Mouse (Mus musculus) forebrain, embryonic 10.5 days (tissue): ENCODE measurements around the gene Foxn2. TPM values are rescaled to one million over a fixed set of nuclear protein-coding genes. Genes with fewer than 3 reads are reported as not detected.

Source experiments
- DNase-seq: peaks from one replicate; pipeline ENCODE4 v3.0.0-alpha.2; 2017; ENCODE audit warnings: low spot score; ENCODE audit errors: extremely low spot score
- H3K27ac ChIP-seq: fragments of 300-500 bp; sonication (generic); 2 replicates; pipeline ENCODE4 v1.5.1; 2016; ENCODE audit warnings: mild to moderate bottlenecking
- H3K27me3 ChIP-seq: fragments of 300-500 bp; sonication (generic); 2 replicates; pipeline ENCODE4 v1.6.1; 2016; ENCODE audit warnings: mild to moderate bottlenecking; ENCODE audit not compliant: poor library complexity, severe bottlenecking
- H3K36me3 ChIP-seq: fragments of 300-500 bp; sonication (generic); replicated peaks from 2 replicates; pipeline ENCODE4 v1.6.1; 2016; ENCODE audit warnings: mild to moderate bottlenecking, moderate library complexity
- H3K4me1 ChIP-seq: fragments of 300-500 bp; sonication (generic); 2 replicates; pipeline ENCODE4 v1.6.1; 2016
- H3K4me3 ChIP-seq: fragments of 300-500 bp; sonication (generic); 2 replicates; pipeline ENCODE4 v1.5.1; 2016; ENCODE audit warnings: mild to moderate bottlenecking, moderate library complexity
- H3K9me3 ChIP-seq: fragments of 300-500 bp; sonication (generic); 2 replicates; pipeline ENCODE4 v1.6.1; 2016; ENCODE audit warnings: mild to moderate bottlenecking, moderate library complexity
- WGBS: fragments of 180-500 bp; shearing (Covaris S2); methylation state at CpG from one replicate; pipeline ENCODE4 v1.1.7; 2016; 5-methylcytosine and 5-hydroxymethylcytosine counted together
- polyA plus RNA-seq: library from polyadenylated mRNA; unstranded; fragments of >200 nt; fragmentation: Nextera tagmentation; extraction: Ambion mirVana; gene quantifications from 2 replicates; pipeline ENCODE4 v1.2.1, GENCODE M21; 2016

Gene Foxn2
- 14.3 and 14.5 TPM in 2 replicates for polyA plus RNA-seq

DNA sequence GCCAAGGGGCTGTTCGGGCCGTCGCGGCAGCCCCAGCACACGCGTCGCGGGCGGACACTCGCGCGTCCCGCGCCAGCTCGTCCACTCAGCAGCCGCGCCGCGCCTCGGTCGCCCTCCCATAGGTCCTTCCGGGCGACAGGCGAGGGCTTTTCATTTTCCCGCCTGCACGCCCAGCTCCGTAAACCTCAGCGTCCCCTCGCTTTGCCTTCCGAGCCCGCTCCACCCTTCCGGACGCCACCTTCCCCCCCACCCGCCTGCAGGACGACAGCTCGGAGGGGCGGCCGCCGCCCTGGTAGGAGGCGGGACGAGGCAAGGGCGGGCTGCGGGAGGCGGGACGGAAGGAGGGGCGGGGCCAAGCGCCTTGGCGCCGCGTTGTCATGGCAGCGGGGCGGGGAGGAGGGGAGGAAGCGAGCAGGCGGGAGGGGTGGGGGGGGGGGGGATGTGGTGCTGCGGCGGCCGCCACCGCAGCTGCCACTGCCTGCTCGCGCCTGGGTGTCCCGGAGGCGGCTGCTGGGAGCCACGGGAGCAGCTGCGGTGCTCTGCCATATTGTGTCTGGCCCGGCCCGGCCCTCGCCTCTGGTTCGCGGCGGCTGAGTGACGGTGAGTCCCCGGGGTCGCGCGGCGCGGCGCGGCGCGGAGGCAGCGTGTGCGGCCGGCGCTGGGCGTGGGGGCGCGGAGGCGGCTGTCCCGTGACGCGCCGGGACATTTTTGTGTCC, at the start of gene Foxn2:
TSS of gene Foxn2 (plus strand) at position 427 of the 716 bp plus-strand sequence.
- H3K27ac ChIP-seq = peak within 1 kb of the TSS; percentile 97
- H3K4me3 ChIP-seq = peak within 1 kb of the TSS; percentile 91
- peaks cover 21% of the 10 kb centered on the region for H3K4me1 ChIP-seq
- no peaks in the 10 kb centered on the region for H3K9me3 ChIP-seq
- no peaks in the 10 kb centered on the region; the same call in 1 of the 2 replicates for H3K36me3 ChIP-seq
- WGBS = under 1% methylated on average over 82 of the region's 93 CpGs
- H3K27me3 ChIP-seq = peaks cover 16% of the 10 kb centered on the region
- DNase-seq = peak; percentile 95

DNA sequence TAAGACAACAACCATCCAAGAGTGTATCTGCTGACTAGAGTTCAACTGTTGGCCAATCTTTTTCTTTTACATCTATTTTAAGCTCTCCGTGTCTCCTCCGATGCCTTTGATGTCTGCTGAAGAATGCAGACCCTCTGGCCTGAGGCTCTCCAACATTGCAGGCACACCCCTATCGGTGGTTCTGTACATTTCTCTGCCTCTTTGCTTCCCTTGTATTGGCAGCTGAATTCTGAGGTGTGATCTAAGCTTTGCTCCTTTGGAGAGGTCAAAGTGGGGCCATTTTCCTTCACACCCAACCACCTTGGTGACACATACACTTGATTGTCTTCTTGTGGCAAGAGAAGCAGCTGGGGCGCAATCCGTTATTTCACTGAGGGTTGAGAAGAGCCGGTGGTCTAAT, 43.0 kb upstream of the Foxn2 start:
- Histone ChIP-seq H3K9me3 (no peaks in the 10 kb centered on the region), H3K4me3 (no peak overlapping the region), H3K4me1 (peaks cover 15% of the 10 kb centered on the region), H3K27me3 (peaks cover 19% of the 10 kb centered on the region), H3K27ac (no peak overlapping the region), H3K36me3 (no peaks in the 10 kb centered on the region)
- WGBS = 92% methylated on average over 6 of the region's 6 CpGs
- peak; percentile 6 for DNase-seq

DNA sequence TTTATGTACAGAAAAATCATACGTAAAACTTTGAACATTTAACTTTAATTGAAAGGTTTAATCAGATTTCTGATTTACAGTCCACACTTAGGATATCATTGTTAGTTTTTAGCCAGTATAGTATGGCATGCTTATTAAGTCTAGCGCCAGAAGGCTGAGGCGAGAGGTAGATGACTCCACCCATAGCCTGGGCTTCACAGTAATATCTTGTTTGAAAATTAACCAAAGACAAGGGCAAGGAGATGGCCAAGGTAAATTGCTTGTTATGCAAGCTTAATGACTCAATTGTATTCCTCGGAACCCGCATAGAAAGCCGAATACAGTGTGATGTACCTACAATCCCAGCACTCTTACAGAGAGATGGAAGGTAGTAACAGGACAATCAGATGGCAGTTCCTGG, 42.4 kb upstream of the Foxn2 start:
- peaks cover 25% of the 10 kb centered on the region for H3K27me3 ChIP-seq
- H3K4me3 ChIP-seq = no peak overlapping the region
- WGBS = 95% methylated on average over 6 of the region's 6 CpGs
- no peak for DNase-seq
- H3K36me3 ChIP-seq = no peaks in the 10 kb centered on the region
- no peak overlapping the region for H3K27ac ChIP-seq
- H3K9me3 ChIP-seq = no peaks in the 10 kb centered on the region
- H3K4me1 ChIP-seq = peaks cover 16% of the 10 kb centered on the region

DNA sequence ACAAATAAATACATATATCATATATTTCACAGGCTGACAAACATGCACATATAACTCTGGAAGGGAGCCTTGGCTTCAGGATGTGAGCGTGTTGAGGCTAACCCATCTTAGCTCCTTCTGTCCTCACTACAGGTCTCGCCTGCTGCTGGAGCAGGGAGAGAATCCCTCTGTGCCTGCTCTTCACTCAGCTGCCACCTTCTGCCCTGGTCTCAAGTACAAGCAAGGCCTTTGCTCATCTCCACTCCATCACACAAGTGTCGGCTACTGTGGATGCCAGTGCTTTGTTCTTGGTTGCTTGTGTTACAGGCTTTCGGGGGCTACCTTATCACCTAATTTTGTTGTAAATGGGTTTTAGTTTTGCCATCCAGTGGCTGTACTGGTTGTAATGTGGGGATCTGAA, 41.7 kb upstream of the Foxn2 start:
- WGBS = 88% methylated on average over 4 of the region's 4 CpGs
- peak; percentile 9 for DNase-seq
- peaks cover 32% of the 10 kb centered on the region for H3K27me3 ChIP-seq
- no peak overlapping the region for H3K27ac ChIP-seq
- no peak overlapping the region for H3K4me3 ChIP-seq
- H3K4me1 ChIP-seq = peaks cover 23% of the 10 kb centered on the region
- H3K36me3 ChIP-seq = no peaks in the 10 kb centered on the region
- H3K9me3 ChIP-seq = no peaks in the 10 kb centered on the region

DNA sequence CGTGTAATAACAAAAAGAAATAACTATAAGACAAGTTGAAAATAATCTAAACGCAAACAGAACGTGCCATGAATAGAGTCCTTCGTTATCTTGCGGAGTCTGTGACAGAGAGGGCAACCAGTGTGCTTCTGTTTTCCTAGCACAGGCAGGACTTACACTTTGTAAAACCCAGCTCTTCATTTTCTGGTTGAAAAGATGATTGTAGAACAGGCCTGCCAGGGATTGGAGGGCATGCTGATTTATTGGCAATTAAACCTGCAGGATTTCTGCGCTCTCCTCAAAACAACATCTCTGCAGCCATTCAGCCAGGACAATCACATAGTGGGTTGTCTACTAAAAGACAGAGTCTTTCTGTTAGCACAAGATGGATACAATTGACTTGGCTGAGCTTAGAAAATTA, 40.4 kb upstream of the Foxn2 start:
- no peak overlapping the region for H3K27ac ChIP-seq
- H3K4me3 ChIP-seq = no peak overlapping the region
- H3K4me1 ChIP-seq = peaks cover 36% of the 10 kb centered on the region
- DNase-seq = peak; percentile 13
- peaks cover 43% of the 10 kb centered on the region for H3K27me3 ChIP-seq
- no peaks in the 10 kb centered on the region for H3K36me3 ChIP-seq
- WGBS = 52% methylated on average over 6 of the region's 6 CpGs
- no peaks in the 10 kb centered on the region for H3K9me3 ChIP-seq

DNA sequence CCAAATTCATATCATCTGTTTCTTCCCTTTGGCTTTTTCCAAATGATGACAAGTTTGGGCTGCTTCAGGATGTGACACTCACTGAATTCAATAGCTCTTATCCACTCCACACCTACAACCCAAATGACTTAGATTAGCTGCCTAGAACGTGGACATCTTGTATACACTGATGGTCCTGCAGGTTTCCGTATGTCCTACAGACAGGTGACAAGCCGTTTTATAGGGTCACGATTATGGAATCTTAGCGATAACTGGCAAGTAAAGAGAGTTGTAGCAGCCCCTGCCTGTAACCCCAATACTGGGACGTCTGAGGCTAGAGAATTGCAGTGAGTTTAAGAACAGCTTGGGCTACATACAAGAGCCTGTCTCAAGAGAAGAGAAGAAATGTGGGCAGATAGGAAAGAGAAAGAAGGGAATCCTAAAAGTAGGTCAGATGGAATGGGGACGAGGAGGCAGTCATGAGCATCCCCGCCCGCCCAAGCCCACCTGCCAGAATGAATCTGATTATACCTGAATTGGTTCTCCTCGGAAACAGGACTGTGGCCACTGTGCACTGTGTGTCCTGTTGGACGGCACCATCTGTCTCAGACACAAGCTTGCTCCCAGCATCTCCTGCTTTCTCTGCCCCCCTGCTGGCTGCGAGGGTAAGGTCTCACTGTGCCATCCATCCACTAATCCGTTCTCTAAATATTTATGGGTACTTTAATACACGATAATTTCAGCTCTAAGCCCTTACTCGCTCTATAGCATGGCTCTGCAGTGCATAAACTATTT, 39.6 kb upstream of the Foxn2 start:
- peaks cover 50% of the 10 kb centered on the region for H3K27me3 ChIP-seq
- H3K4me1 ChIP-seq = peaks cover 38% of the 10 kb centered on the region
- no peak overlapping the region for H3K4me3 ChIP-seq
- H3K9me3 ChIP-seq = no peaks in the 10 kb centered on the region
- no peaks in the 10 kb centered on the region for H3K36me3 ChIP-seq
- no peak overlapping the region for H3K27ac ChIP-seq
- WGBS = 78% methylated on average over 15 of the region's 15 CpGs
- peak; percentile 12 for DNase-seq

DNA sequence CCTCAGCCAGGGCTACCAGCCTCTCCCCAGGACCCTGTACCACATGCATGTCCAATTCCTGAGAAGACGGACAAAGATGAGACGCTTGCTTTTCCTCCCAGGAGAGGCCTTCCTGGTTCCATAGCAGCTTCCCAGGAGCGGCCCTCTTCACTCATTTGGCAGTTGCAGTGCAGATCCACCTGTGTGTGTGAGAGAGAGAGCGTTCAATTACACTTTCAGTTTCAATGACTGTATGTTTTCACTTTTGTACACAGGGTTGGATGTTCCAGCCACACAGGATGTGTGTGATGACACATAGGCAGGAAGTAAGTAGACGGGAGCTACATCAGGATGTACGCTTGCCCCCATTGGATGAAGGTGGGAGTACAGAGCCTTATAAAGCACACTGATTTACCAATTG, 37.2 kb upstream of the Foxn2 start:
- no peaks in the 10 kb centered on the region for H3K36me3 ChIP-seq
- DNase-seq = peak; percentile 12
- H3K9me3 ChIP-seq = no peaks in the 10 kb centered on the region
- 86% methylated on average over 6 of the region's 6 CpGs for WGBS
- peaks cover 38% of the 10 kb centered on the region for H3K4me1 ChIP-seq
- H3K27ac ChIP-seq = no peak overlapping the region
- peaks cover 55% of the 10 kb centered on the region for H3K27me3 ChIP-seq
- no peak overlapping the region for H3K4me3 ChIP-seq

DNA sequence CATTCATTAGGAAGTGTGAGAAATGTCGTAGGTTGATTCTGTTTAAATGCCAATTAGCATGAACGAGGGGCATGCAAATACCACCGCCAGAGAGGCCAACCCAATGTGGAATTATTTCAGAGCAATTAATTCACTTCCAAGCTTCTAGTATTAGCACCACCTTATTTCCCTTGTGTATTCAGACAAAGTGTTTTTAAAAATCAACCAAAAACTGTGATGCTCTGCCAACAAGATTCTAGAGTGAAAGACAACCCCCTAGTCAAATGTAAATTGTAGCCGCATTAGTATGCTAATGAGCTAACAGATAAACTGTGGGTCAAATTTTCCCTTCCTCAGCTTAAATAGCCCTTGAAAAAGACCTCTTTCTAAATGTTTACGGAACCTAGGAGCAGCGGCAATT, 36.0 kb upstream of the Foxn2 start:
- Histone ChIP-seq H3K4me3 (peak overlapping the region; percentile 35), H3K4me1 (peaks cover 38% of the 10 kb centered on the region), H3K36me3 (no peaks in the 10 kb centered on the region), H3K9me3 (no peaks in the 10 kb centered on the region), H3K27me3 (peaks cover 46% of the 10 kb centered on the region), H3K27ac (no peak overlapping the region)
- WGBS = 5% methylated on average over 6 of the region's 6 CpGs
- peak; percentile 9 for DNase-seq

DNA sequence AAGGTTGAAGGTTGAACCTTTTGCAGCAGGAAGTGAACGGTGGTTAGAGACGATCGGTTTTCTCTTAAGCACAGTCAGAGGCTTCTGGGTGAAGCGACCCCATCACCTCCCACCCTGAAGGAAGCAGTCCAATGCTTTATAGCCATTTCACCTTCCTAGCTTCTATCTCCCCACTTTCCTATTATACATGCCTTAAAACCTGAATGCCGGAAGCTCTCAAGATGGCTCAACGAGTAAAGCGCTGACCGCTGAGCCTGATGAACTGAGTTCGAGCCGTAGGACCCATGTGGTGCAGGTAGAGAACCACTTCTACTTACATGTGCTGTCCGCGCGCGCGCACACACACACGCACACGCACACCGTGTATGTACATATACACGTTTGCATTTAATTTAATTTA, 35.4 kb upstream of the Foxn2 start:
- peak overlapping the region; percentile 35 for H3K4me3 ChIP-seq
- peak; percentile 16 for DNase-seq
- H3K27ac ChIP-seq = no peak overlapping the region

DNA sequence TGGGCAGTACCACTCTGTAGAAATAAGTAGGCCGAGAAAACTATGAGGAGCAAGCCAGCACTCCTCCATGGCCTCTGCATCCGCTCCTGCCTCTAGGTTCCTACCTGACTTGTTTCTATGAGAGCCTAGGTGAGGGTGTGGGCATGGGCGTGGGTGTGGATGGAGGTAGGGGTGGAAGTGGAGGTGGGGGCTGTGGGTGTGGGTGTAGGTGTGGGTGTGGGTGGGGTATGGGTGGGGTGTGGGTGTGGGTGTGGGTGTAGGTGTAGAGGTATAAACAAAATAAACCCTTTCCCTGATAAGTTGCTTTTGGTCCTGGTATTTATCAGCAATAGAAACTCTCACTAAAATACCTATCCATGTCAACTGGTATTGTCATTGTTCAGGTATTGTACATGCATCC, 30.8 kb upstream of the Foxn2 start:
- H3K9me3 ChIP-seq = no peaks in the 10 kb centered on the region
- 93% methylated on average over 3 of the region's 3 CpGs for WGBS
- H3K27me3 ChIP-seq = peaks cover 16% of the 10 kb centered on the region
- no peaks in the 10 kb centered on the region for H3K36me3 ChIP-seq
- DNase-seq = peak; percentile 11
- H3K27ac ChIP-seq = no peak overlapping the region
- peaks cover 6% of the 10 kb centered on the region for H3K4me1 ChIP-seq
- H3K4me3 ChIP-seq = no peak overlapping the region

More for the DNA sequence above, 35.4 kb upstream of the Foxn2 start:
- no peaks in the 10 kb centered on the region for H3K9me3 ChIP-seq
- H3K4me1 ChIP-seq = peaks cover 34% of the 10 kb centered on the region
- H3K36me3 ChIP-seq = no peaks in the 10 kb centered on the region
- WGBS = 31% methylated on average over 19 of the region's 19 CpGs
- peaks cover 46% of the 10 kb centered on the region for H3K27me3 ChIP-seq

DNA sequence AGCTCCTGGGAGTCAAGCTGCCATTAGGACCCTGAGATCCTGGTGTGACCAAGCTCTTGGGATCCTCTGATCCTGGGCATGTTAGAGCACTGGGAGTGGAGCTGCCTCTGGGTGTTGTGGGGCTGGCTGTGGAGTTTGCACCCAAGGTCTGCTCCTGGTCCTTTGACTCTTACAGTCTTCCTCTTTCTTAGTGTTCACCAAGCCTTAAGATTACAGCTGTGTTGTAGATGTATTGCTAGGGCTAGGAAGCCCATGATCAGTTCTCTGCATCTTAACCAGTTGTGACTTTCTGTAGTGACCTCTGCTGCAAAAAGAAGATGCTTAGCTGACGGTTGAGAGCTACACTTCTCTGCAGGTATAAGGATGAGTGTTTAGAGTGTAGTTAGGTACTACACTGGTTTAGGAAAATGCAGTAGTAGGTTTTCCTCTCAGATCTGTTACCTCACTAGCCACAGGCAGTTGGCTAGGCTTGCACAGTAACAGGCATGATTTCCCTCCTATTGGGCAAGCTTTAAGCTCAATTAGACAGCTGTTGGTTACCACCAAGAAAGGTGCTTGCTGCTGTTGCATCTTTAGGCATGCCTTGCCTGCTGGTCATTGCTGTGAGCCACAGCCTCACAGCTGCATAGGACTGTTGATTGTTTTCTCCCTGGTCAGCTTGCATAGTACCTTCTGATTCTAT, 27.2 kb upstream of the Foxn2 start:
- H3K36me3 ChIP-seq = no peaks in the 10 kb centered on the region
- peak; percentile 8 for DNase-seq
- H3K4me1 ChIP-seq = no peaks in the 10 kb centered on the region
- WGBS = 74% methylated on average over 1 of the region's 1 CpGs
- no peaks in the 10 kb centered on the region for H3K9me3 ChIP-seq
- H3K27ac ChIP-seq = no peak overlapping the region
- H3K27me3 ChIP-seq = no peaks in the 10 kb centered on the region
- H3K4me3 ChIP-seq = no peak overlapping the region

DNA sequence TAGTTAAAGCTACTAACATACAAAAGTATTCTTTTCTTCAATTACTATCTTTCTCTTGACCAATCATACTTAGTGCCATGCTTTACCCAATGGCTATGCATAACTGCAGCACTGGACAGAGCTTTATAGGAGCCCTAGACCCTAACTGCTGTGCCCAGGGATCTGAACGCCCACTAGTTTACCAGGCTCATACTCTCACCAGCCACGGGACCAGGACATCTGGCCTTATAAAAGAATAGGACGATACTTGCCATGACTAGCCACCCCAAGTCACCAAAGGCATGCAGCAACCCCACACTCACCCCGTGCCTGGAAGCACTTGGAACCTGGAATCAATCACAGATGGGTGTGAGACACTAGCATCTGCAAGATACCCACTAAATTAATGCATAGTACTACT, 20.1 kb upstream of the Foxn2 start:
- no peak overlapping the region for H3K27ac ChIP-seq
- H3K4me3 ChIP-seq = no peak overlapping the region
- 85% methylated on average over 4 of the region's 4 CpGs for WGBS
- H3K9me3 ChIP-seq = no peaks in the 10 kb centered on the region
- H3K36me3 ChIP-seq = no peaks in the 10 kb centered on the region
- no peaks in the 10 kb centered on the region for H3K4me1 ChIP-seq
- H3K27me3 ChIP-seq = no peaks in the 10 kb centered on the region
- DNase-seq = no peak

DNA sequence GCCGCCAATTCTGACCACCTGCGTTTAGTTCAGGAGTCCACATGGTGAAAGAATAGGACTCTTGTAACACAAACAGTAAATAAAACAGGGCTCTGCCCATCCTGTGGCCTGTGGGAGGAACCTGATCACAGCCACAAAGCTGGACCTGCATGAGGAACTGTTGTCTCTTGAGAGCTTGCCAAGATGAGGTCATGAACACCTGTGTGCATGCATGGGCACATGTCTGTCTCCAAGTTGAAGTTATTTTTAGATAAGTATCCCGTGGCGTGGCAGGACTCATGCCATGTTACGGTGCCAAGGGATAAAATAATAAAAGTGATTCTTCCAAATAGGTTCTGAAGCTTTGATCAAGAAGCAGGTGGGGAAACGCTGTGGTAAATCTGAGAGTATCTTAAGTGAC, 19.3 kb upstream of the Foxn2 start:
- Histone ChIP-seq H3K27ac (no peak overlapping the region), H3K4me1 (no peaks in the 10 kb centered on the region), H3K27me3 (no peaks in the 10 kb centered on the region), H3K36me3 (no peaks in the 10 kb centered on the region), H3K4me3 (no peak overlapping the region), H3K9me3 (no peaks in the 10 kb centered on the region)
- 94% methylated on average over 6 of the region's 6 CpGs for WGBS
- DNase-seq = no peak
